Mouse (Mus musculus) cerebellum, adult 2 months (tissue): ENCODE measurements around the gene 4931414P19Rik. TPM values are rescaled to one million over a fixed set of nuclear protein-coding genes. Genes with fewer than 3 reads are reported as not detected.

ENCODE experiments used
- DNase-seq, 2 experiments: peaks; one replicate each; pipeline ENCODE4 v3.0.0; 2021
- H3K27ac ChIP-seq: fragments of 200-500 bp; 2 replicates; pipeline ENCODE4 v1.5.1; 2012; ENCODE audit warnings: low read length, control low read depth, inconsistent platforms; ENCODE audit not compliant: insufficient read depth
- H3K27me3 ChIP-seq: fragments of 200-500 bp; 2 replicates; pipeline ENCODE4 v1.6.1; 2012; ENCODE audit warnings: inconsistent platforms, mild to moderate bottlenecking, low read length, moderate library complexity; ENCODE audit not compliant: control insufficient read depth, insufficient read depth
- H3K4me1 ChIP-seq: fragments of 200-500 bp; 2 replicates; pipeline ENCODE4 v1.6.1; 2011; ENCODE audit warnings: low read length; ENCODE audit not compliant: control insufficient read depth, insufficient read depth
- H3K4me3 ChIP-seq: fragments of 200-500 bp; replicated peaks from 2 replicates; pipeline ENCODE3; 2011; ENCODE audit warnings: mild to moderate bottlenecking, low read depth, low read length, control low read depth; ENCODE audit not compliant: insufficient read depth
- CTCF ChIP-seq: fragments of 200-500 bp; IDR thresholded peaks from 2 replicates; pipeline ENCODE4 v1.5.1; 2011; ENCODE audit warnings: low read depth, mild to moderate bottlenecking, control low read depth, low read length, moderate library complexity, borderline replicate concordance; ENCODE audit not compliant: insufficient read depth
- POLR2A ChIP-seq: fragments of 200-500 bp; IDR thresholded peaks from 2 replicates; pipeline ENCODE4 v1.6.1; 2011; ENCODE audit warnings: low read length, control low read depth, borderline replicate concordance; ENCODE audit not compliant: insufficient read depth
- WGBS: fragments of 180-500 bp; shearing (Covaris S2); methylation state at CpG from one replicate; pipeline ENCODE4 v1.1.7; 2018; 5-methylcytosine and 5-hydroxymethylcytosine counted together
- polyA plus RNA-seq: library from polyadenylated mRNA; depleted of rRNA; stranded (reverse); fragments of >200 nt; gene quantifications from 2 replicates; pipeline ENCODE4 v1.2.3, GENCODE M21; 2012

The 4931414P19Rik gene
- polyA plus RNA-seq, 1 experiment: 4.0 TPM

DNA sequence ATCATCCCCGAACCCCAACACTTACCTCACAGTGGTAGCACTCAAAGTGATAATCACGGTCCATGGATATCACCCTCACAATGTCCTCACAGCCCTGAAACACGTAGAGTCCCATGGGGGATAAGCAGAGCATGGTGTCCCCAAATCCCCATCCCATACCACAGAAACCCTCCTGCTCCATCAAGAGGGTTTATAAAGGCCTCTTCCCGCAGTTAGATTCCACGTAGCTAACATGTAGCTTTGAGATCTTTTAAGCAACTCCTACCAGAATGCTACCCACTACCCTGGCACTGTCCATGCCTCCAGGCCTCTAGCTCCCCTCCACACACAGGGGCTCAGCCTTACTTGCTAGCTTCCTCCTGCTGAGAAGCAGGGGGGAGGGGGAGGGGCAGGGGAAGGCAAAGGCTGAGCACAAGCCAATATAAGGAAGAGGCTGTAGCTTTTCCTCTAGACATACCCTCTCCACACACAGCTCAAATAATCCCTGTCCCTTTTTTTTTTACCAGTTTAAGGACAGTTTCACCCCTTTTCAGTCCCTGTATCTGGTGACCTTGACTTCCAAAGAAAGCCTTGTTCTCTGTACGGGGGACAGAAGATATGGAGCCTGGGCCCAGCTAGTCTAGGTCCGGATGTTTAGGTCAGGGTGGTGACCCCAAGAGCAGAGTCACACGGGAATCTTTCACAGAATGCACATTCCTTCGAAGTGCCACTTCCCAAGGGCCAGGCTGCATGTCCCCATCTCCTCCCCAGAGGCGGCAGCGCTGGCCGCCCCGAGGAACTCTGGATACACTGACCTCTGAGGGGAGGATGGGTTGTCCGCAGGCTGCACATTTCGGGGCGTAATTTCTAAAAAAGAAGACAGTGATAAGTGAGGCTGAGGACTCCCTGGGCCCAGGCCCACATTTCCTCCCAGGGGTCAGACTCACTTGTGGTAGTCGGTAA is 36.1 kb downstream of the 4931414P19Rik start:
- H3K27me3 ChIP-seq: no peaks in the 10 kb centered on the region
- no peak overlapping the region for H3K4me3 ChIP-seq
- WGBS: 74% methylated on average over 17 of the region's 17 CpGs
- no peak for DNase-seq
- no peak for TF ChIP-seq POLR2A
- no peak for TF ChIP-seq CTCF
- no peak overlapping the region for H3K27ac ChIP-seq
- H3K4me1 ChIP-seq: no peaks in the 10 kb centered on the region

DNA sequence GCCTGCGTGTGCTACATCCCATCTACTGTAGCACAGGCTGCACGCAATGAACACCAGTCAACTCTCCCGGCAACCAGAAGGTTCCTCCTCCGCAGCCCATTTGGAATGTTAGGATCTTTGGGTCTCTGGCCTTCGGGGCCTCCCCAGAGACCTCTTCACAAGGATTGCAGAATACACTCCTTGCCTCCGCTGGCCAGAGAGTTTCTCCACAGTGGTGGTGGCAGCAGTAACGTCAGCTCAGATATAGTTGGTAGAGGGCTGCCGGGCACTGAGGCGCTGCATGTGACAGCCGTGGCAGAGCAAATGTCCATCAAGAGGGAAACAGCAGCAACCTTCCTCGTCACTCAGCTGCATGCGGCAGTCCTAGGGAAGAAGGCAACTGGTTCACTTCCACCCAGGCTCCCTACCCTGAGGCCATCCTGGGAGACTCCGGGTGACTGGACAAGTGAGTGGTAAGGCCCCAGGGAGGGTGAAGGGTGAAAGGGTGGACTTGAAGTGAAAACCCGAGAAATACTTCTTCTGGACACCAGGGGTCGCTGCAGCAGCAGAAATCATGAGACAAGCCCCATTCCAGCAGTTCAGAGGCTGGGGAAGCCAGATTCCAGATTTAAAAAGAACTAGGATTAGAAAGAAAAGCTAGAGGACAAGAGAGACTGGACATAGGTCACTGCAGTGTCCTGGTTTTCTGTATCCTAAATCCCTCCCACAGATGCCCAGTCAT is 36.9 kb downstream of the 4931414P19Rik start:
- peak; percentile 61 to 75 for DNase-seq
- Histone ChIP-seq H3K4me3 (no peak overlapping the region), H3K4me1 (no peaks in the 10 kb centered on the region), H3K27ac (no peak overlapping the region), H3K27me3 (no peaks in the 10 kb centered on the region)
- TF ChIP-seq POLR2A: no peak
- TF ChIP-seq CTCF: peak; percentile 85
- WGBS: 70% methylated on average over 15 of the region's 15 CpGs

DNA sequence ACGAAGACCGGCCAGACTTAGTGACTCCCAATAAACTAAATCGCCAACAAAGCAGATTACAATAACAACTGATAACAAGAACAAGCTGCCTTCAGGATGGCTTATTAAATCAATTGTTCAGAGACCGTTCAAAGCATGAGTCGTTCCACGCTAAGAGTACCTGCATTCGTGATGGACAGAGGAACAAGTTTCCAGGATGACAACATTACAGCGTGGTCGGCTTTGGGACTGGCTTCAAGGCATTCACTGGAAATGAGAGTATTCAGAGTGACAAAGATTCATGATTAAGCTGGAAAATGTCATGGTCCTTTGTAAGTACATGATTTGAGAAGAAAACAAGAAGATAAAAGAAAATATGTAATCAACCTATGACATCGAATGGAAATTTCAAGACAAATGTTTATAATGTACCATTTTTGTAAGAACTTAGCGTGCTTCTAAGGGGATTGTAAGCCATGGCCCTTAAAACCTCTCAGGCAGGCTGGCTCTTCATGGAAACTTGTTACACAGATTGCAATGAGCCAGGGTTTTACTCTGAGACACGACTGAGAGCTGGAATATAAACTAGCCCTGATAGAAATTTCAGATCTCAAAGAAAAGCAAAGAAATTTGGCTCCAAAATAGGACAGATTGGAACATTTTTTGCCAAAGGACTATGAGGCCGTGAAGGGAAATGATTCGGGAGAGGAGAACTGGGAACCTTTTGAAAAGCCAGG is 45.1 kb downstream of the 4931414P19Rik start:
- 77% methylated on average over 14 of the region's 14 CpGs for WGBS
- no peak for DNase-seq
- Histone ChIP-seq H3K27me3 (no peaks in the 10 kb centered on the region), H3K4me3 (no peak overlapping the region), H3K4me1 (no peaks in the 10 kb centered on the region), H3K27ac (no peak overlapping the region)
- TF ChIP-seq CTCF: no peak
- no peak for TF ChIP-seq POLR2A

DNA sequence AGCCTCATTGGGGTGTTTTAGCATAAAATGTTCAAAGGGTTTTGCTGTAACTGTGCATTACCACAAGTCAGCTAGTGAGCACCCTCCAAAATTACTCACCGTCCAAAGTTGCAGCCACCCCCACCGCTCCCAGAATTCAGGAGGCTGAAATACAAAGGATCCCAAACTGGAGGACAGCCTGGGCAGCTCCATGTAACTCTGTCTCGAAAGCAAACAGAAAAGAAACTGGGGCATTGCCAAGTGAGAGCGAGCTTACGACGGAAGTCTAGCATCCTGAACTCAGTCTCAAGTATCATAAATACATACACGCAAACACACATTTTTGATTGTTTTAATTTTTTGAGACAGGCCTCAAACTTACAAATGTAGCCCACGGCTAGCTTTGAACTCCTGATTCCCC is 48.5 kb downstream of the 4931414P19Rik start:
- Histone ChIP-seq H3K4me3 (no peak overlapping the region), H3K27ac (no peak overlapping the region), H3K27me3 (no peaks in the 10 kb centered on the region), H3K4me1 (no peaks in the 10 kb centered on the region)
- DNase-seq: no peak
- TF ChIP-seq CTCF (no peak), POLR2A (no peak)
- WGBS: 62% methylated on average over 8 of the region's 8 CpGs

DNA sequence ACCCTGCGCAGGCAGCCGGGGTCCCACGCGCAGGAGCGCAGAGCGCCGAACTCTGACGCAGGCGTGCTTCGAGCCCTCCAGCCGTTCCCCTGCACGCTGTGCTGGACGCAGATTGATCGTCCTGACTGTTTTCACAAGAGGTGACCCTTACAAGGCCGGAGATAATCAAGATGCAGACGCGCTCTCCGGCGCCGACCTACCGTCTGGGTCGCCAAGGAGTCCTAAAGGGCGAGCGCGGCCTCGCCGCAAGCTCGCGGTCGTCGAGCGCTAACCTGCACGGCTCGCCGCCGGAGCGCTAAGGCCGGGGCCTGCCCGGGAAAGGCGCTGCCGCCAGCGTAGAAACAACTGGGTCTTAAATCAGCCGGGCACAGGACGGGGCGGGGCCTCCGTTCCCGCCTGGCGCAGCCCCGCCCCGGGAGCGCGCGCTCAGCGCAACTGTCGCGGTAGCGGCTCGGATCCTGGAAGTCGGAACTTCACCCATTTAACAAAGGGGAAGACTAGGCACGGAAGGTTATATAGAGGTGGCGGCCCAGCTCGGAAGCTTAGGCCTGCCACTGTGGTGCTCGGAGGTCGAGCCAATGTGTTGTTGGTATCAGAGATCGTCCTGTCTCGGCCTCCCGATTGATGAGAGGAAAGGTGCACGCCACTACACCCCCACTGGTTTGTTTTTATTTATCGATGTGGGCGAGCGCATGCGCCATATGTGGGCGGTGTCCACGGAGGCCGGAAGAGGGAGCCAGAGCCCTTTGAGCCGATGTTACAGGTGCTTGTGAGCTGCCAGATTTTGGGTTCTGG is 51.6 kb downstream of the 4931414P19Rik start, which contains the start of gene Haus4:
Gene Haus4 (minus strand): TSS at position 642 of the 795 bp plus-strand sequence.
- WGBS: under 1% methylated on average over 76 of the region's 76 CpGs
- 0 out of 2 replicates have a peak within 1 kb of the TSS, but pooled peaks have one; percentile 6 for H3K27ac ChIP-seq
- H3K4me3 ChIP-seq: peak within 1 kb of the TSS; percentile 62
- peak; percentile 70 to 75 for DNase-seq
- H3K4me1 ChIP-seq: no peaks in the 10 kb centered on the region
- peak; percentile 26; the same call in 1 of the 2 replicates for TF ChIP-seq POLR2A
- peak; percentile 51; the same call in 1 of the 2 replicates for TF ChIP-seq CTCF
- no peaks in the 10 kb centered on the region for H3K27me3 ChIP-seq

DNA sequence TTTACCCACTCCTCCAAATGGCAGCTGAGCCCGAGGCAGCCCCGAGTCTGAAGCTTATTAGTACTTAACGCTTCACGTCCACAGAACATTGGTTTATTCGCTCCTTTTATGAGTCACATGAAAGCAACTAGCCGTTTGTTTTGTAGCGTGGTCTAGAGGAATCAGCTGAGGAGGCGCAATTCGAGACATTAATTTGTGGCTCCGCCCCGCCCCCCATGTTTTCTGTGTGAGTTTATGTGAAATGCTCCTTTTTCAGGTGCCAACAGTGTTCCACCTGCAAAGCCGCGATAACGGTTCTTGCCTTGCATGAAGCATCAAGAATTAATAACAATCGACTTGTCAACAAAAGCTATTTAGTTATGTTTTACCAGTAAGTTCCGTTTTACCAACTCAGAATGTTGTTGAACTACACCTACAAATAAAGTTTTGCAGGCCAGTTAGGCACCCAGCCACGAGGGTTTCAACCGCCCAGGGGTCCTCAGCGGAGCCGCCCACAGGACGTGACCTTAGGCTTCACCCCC is 52.3 kb downstream of the 4931414P19Rik start:
- Histone ChIP-seq H3K27ac (no peak overlapping the region), H3K4me1 (no peaks in the 10 kb centered on the region), H3K4me3 (peak overlapping the region; percentile 62), H3K27me3 (no peaks in the 10 kb centered on the region)
- WGBS: 3% methylated on average over 21 of the region's 21 CpGs
- TF ChIP-seq CTCF (no peak), POLR2A (no peak)
- peak in 1 of 2 experiments; percentile 18 for DNase-seq
